Mouse (Mus musculus) liver, postnatal 0 days (tissue): ENCODE results near the gene Map3k1.

Experiments used
- CTCF ChIP-seq: sonication (generic); IDR thresholded peaks from 2 replicates; pipeline ENCODE4 v1.5.1; 2016; ENCODE audit warnings: antibody characterized with exemption, low read depth
- EP300 ChIP-seq: IDR thresholded peaks from 2 replicates; pipeline ENCODE4 v1.6.1; 2016; ENCODE audit warnings: antibody characterized with exemption, low read depth, mild to moderate bottlenecking

DNA sequence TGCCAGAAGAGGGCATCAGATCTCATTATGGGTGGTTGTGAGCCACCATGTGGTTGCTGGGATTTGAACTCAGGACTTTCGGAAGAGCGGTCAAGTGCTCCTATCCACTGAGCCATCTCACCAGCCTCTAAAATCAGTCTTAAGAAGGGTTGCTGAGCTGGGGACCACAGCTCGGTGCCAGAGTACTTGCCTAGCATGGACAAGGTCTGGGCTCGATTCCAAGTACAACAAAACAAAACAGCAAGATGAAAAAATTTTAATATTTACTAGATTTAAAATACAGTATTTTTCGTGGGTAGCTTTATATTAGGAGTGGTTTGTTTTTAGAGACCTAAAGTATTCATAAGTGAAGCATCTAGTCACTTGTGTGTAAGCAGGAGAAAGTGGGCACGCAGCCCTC is 55.5 kb downstream of the Map3k1 start:
- TF ChIP-seq CTCF (no peak), EP300 (no peak)
